Mouse (Mus musculus): Measurements from ENCODE around the gene Il17rc. TPM values are rescaled to one million over a fixed set of nuclear protein-coding genes. Genes with fewer than 3 reads are reported as not detected.
A peak's percentile ranks its signal among the peaks of the same experiment; 100 is the strongest.

Gene Il17rc
- total RNA-seq (2015; ENCODE audit: low replicate concordance): not detected in 2 replicates
- not detected in 2 replicates for total RNA-seq (2017; ENCODE audit: low replicate concordance)

DNA sequence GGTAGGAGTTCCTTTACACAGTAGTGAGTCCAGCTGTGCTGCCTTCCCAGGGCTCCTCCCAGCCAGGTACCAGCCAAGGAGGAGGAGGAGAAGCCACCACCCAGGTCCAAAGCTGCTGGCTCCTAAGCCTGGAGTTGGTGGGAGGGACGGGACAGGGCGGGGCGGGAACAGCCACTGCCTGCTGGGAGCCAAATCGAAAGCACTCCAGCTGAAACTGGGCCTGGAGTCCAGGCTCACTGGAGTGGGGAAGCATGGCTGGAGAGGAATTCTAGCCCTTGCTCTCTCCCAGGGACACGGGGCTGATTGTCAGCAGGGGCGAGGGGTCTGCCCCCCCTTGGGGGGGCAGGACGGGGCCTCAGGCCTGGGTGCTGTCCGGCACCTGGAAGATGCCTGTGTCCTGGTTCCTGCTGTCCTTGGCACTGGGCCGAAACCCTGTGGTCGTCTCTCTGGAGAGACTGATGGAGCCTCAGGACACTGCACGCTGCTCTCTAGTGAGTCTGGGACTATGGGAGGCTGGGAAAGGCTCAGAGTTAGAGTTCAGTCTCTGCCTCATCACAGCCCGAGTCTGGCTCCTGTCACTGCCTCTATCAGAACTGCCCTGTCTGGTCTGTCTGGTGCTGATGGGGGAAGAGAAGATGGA is at the start of gene Il17rc:
Il17rc (plus strand) TSS at position 131 of the 640 bp plus-strand sequence.
- ATAC-seq (replicated peaks; ENCODE audit: low FRiP score, poor library complexity, severe bottlenecking): no peak

- ATAC-seq (replicated peaks; ENCODE audit: low FRiP score, poor library complexity, severe bottlenecking): no peak
These were observed 48.2 kb upstream of the Il17rc start for GRCm38 (mm10) chr6:113423000-113423399.

- ATAC-seq (replicated peaks; ENCODE audit: low FRiP score, poor library complexity, severe bottlenecking): no peak
These were observed 47.0 kb upstream of the Il17rc start for GRCm38 (mm10) chr6:113424187-113424586.

GRCm38 (mm10) chr6:113426696-113427095 is 44.5 kb upstream of the Il17rc start:
- no peak for ATAC-seq (replicated peaks; ENCODE audit: low FRiP score, poor library complexity, severe bottlenecking)

DNA sequence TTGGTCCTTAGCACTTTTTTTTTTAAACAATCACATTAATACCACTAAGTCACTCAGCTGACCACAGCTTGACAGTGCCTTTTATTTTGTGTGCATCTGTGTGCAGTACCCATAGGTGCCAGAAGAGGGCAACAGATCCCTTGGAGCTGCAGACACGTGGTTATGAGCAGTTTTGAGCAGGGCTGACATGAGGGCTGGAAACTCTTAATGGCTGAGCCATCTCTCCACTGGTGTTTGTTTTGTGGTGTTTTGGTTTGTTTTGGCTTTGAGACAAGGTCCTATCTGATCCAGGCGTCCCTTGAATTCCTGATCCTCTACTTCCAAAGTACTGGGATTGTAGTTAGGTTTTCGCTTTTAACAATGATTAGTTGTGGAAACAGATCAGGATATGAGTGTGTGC is 43.8 kb upstream of the Il17rc start:
- peak; percentile 65 for ATAC-seq (replicated peaks; ENCODE audit: low FRiP score, poor library complexity, severe bottlenecking)

GRCm38 (mm10) chr6:113428006-113428405 is 43.2 kb upstream of the Il17rc start:
- no peak for ATAC-seq (replicated peaks; ENCODE audit: low FRiP score, poor library complexity, severe bottlenecking)

- ATAC-seq (replicated peaks; ENCODE audit: low FRiP score, poor library complexity, severe bottlenecking): no peak
These were observed 41.3 kb upstream of the Il17rc start for GRCm38 (mm10) chr6:113429965-113430364.

DNA sequence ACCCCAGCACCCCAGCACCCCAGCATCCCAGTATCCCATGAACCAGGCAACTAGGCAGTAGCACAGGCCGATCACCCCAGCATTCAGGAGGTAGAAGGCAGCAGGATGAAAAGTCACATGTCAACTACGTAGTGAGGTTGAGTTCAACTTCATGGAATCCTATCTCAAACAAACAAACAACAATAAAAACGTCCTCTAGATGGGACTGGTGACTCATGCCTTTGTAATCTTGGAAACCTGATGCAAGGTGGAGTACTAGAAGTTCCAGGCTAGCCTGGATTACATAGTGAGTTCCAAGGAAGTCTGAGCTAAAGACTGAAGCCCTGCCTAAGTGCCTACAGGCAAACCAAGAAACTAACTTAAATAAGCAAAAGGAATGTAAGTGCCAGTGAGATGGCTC is 40.4 kb upstream of the Il17rc start:
- no peak for ATAC-seq (replicated peaks; ENCODE audit: low FRiP score, poor library complexity, severe bottlenecking)

DNA sequence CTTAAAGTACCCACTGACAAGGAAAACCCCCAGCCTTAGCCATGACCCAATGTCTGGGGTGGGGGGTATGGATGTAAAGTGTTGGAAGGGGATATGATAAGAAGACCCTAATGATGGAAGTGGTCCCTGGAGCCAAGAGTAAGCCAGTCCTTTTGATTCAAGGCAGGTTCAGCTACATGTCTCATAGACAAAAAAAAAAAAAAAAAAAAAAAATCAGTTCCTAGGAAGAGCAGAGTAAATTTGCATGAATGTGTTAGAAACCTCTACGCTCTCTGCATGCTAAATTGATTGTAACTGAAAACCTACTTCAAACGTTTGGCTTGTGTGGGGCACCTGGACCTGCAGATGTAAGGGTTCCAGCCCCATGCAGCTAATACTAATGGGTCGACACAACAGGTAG is 39.4 kb upstream of the Il17rc start:
- no peak for ATAC-seq (replicated peaks; ENCODE audit: low FRiP score, poor library complexity, severe bottlenecking)

DNA sequence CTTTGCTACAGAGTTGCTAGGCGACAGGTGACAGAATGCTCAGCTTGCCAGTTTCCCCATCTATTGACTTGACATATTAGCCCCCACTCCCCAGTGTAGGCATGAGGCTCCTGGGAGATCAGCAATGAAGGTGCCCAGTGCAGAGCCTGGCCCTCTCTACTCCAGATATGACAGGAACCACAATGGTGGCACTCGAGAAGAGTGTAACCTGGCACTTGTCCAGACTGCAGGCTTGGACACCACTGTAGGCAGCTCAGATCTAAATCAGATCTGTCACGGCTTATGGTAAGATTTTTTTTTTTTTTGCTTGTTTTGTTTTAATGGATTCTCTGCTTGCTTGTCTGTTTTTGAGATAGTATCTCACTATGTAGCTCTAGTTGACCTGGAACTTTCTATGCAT is 37.6 kb upstream of the Il17rc start:
- ATAC-seq (replicated peaks; ENCODE audit: low FRiP score, poor library complexity, severe bottlenecking): no peak

DNA sequence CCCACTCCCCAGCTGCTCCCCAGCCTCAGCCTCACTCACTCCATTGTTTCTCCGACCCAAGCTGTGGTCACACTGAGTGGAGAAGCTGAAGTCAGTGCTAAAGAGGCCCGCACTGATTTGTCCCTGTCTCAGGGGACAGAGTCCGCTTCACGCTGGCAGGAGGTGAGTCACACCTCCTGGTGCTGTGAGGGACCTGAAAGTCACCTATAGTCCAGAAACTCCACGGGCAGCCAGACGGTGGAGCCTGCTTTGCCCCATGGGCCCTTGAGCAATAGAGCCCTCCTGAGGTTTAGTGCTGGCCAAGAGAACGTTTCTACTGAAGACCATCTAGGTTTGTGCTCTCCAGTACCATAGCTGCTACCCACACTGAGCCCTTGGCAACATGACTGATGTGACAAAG is 36.5 kb upstream of the Il17rc start:
- ATAC-seq (replicated peaks; ENCODE audit: low FRiP score, poor library complexity, severe bottlenecking): no peak; the same call in 1 of the 2 replicates

DNA sequence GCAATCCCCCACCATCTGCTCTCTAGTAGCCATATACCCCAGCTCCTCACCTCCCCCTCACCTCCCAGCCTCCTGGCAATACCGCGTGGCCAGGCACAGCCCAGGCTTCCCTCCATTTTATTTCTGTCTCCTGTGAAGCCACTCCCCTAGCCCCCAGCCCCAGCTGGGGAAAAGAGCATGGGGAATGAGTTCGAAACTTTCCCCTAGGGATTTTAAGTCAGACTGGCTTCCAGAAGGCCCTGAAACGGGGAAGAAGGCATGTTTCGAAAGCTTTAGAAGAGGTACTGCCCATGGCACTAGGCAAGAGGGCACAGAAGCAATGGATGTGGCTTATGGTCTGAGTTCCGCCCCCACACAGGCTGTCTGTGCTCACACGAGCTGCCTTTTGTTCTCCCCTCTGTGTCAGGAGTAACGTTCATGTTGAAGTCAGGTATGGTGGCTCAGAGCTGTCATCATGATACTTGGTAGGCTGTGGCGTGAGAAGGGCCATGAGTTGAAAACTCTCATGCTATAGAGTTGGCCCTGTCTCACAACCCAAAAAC is 35.5 kb upstream of the Il17rc start, which contains the start of gene Cidec:
Cidec (minus strand) TSS at position 97 of the 542 bp plus-strand sequence.
- ATAC-seq (replicated peaks; ENCODE audit: low FRiP score, poor library complexity, severe bottlenecking): no peak

DNA sequence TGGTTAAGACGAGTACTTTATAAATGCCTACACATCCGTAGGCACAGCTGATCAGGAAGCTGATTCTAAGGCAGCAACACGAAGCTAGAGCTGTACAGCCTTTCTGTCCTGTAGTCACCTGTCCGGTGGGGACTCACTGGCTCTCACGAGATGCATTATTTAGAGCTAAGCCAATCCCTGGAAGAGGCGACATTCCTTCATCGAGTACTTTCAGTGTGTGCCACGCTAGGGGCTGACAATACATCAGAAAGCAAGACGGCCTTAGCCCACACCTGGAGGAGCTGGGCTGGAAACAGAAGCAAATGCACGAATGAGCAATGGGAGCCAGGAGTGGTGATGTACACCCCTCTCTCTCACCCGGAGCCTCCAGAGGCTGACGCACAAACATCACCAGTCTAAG is 34.1 kb upstream of the Il17rc start:
- ATAC-seq (replicated peaks; ENCODE audit: low FRiP score, poor library complexity, severe bottlenecking): no peak

GRCm38 (mm10) chr6:113438721-113439430 is 32.4 kb upstream of the Il17rc start:
- no peak for ATAC-seq (replicated peaks; ENCODE audit: low FRiP score, poor library complexity, severe bottlenecking)

DNA sequence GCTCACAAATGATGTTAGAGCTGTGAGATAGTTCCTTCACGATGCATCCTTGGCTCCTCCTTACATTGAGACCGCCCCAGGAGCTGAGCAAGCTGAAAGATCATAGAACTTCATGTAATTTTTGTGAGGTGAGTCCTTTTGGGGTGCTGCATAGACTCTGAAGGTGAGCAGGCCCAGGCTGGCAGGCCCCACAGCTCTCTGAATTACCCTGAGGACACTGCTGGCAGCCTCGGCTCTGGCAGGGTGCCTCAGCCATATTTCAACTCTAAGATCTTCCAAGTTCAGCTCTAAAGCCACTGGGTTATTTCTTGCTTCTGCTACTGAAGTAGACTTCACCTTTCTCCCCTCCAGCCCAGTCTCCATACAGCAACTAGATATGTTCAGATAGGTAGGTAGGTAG is 30.5 kb upstream of the Il17rc start:
- ATAC-seq (replicated peaks; ENCODE audit: low FRiP score, poor library complexity, severe bottlenecking): no peak

GRCm38 (mm10) chr6:113441147-113441680 is 30.0 kb upstream of the Il17rc start:
- peak; percentile 68 for ATAC-seq (replicated peaks; ENCODE audit: low FRiP score, poor library complexity, severe bottlenecking)

GRCm38 (mm10) chr6:113442087-113442441 is 29.2 kb upstream of the Il17rc start:
- ATAC-seq (replicated peaks; ENCODE audit: low FRiP score, poor library complexity, severe bottlenecking): peak; percentile 40

- ATAC-seq (replicated peaks; ENCODE audit: low FRiP score, poor library complexity, severe bottlenecking): peak; percentile 94
These were observed 28.7 kb upstream of the Il17rc start, which contains the start of gene Jagn1 for GRCm38 (mm10) chr6:113442442-113443090. Gene Jagn1, plus strand, starts transcription at chr6:113442569.

DNA sequence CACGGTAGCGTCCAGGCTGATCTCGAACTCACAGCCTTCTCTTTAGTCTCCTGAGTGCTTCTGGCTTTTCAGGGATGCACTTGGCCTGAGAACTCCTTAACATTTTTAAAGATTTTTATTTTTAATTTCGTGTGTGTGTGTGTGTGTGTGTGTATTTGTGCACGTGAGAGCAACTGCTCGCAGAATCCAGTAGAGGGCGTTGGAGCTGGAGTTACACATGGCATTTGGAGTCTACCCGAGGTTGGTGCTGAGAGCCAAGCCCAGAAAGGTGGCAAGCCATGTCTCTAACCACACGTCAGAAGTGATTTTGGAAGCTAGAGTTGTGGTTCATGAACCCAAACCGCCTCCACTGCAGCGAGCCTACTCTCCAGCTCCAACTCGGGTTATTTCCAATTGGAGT is 28.1 kb upstream of the Il17rc start:
- ATAC-seq (replicated peaks; ENCODE audit: low FRiP score, poor library complexity, severe bottlenecking): no peak

- no peak for ATAC-seq (replicated peaks; ENCODE audit: low FRiP score, poor library complexity, severe bottlenecking)
These were observed 26.8 kb upstream of the Il17rc start for GRCm38 (mm10) chr6:113444207-113444965.
